Mouse (Mus musculus) urinary bladder, adult 2 months (tissue): ENCODE data around the gene Olfr585. TPM values are rescaled to one million over a fixed set of nuclear protein-coding genes. Genes with fewer than 3 reads are reported as not detected.

Source experiments
- DNase-seq: peaks from one replicate; pipeline ENCODE4 v3.0.0; 2022; ENCODE audit warnings: low spot score
- polyA plus RNA-seq: library from polyadenylated mRNA; depleted of rRNA; stranded (reverse); fragments of >200 nt; gene quantifications from 2 replicates; pipeline ENCODE4 v1.2.3, GENCODE M21; 2012; rRNA removed

Olfr585 gene
- polyA plus RNA-seq, result not detected in 2 replicates

DNA sequence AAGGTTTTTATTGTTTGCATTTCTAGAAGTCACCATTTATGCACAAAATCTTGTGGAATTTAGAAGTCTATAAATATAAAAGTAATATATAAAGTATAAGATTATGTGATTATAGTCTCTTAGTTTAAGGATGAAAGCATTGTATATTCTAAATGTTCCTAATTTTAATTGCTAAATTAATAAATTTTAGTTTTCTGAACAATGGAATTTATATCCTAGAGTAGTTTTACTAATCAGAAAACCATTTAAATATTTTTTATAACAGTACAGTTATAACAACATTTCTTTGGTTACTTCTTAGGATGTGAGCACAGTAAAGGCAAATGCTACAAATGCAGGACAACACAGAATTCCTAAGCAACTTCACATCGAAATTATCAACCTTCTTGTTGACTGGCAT lies at the start of gene Olfr585:
Gene Olfr585, plus strand, starts transcription at position 301 of the 400 bp plus-strand sequence.
- DNase-seq, result no peak

DNA sequence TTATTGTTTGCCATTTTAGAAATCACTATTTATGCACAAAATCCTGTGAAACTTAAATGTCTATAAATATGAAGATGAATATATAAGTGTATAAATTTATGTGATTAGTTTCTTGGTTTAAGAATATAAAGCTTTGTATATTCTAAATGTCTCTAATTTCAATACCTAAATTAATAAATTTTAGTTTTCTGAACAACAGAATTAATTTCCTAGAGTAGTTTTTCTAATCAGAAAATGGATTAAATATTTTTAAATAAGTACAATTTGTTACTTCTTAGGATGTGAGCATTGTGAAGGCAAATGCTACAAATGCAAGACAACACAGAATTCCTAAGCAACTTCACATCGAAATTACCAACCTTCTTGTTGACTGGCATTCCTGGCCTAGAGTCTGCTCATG lies 46.5 kb upstream of the Olfr585 start, which contains the start of gene Olfr583:
Gene Olfr583, plus strand, starts transcription at position 301 of the 400 bp plus-strand sequence.
- DNase-seq, result no peak

DNA sequence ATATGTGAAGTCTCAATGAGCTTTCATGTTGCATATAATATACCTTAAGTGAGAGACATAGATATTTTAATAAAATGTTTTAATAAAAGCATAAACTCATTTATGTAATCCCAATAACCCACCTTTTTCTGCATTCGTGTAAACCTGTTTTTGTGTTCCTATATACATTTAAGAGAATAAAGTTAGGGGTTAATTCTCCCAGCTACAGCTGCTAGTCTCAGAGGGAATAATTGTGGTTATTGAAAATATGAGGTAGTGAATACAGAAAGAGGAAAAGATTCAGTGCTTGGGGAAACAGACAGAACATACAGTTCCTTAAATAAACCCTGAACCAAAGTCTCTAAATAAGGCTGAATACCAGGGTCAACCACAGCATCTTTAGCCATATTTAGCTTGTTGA lies 15.9 kb upstream of the Olfr585 start, which contains the start of gene Olfr584:
Gene Olfr584, plus strand, starts transcription at position 301 of the 400 bp plus-strand sequence.
- no peak for DNase-seq

DNA sequence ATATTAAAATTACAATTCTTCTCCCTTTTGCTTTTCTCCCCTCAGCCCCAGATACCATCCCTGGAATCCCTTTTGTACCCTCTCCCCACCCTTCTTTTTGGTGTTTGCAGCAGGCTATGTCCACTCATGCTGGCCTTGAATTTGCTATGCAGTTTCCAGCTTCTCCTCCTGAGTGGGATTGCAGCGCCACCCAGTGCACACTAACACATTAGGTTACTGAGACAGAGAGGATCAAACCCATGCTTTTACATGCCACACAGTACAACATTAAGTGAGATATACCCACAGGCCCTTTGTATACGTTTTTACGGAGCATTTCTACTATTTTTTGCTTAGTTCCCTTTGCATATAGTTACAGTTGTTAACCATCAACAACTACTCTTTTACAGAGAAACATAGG lies 21.9 kb downstream of the Olfr585 start:
- no peak for DNase-seq

DNA sequence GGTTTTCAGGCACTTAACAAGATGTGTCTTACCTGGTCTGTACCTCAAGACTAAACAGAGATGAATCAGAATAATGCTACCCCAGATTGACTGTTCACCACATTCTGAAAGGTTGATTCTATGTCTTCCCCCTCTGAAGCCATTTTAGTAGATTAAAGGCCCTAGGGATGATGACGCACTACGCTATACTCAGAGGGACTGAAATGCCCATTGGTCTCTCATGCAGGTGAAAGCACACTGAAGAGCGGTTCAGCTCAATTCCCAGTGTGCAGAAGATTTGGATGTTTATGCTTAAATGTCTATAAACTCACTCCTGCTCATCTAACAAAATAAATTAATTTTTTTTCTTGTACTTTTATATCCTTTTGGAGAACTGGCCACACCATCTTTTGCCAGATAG lies 28.0 kb downstream of the Olfr585 start, which contains the start of gene Olfr586:
Gene Olfr586, minus strand, starts transcription at position 101 of the 400 bp plus-strand sequence.
- DNase-seq, result no peak

DNA sequence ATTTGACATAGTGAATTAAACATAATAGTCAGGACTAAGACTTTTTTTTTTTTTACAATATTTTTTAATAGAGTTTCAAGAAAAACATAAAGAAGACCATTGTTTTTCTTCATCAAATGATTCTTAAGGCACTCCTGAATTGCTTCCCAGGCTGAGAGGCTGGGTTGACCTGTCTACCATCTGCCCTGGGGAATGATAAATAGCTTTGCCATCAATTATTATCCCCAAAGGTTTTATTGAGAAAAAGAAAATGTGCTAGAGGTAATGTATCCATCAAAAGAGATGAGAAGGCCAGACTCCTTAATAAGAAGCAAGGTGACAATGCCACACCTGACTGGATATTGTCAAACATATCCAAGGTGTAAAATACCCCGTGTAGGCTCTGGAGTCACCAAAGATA lies 43.1 kb downstream of the Olfr585 start, which contains the start of gene Olfr588-ps1:
Gene Olfr588-ps1, plus strand, starts transcription at position 301 of the 400 bp plus-strand sequence.
- DNase-seq, result no peak

Other genes with a start within 250 kb of the Olfr585 start
- gene Olfr566, start 239.0 kb upstream of the Olfr585 start, polyA plus RNA-seq, result not detected in 2 replicates
- gene Olfr568, start 220.6 kb upstream of the Olfr585 start, polyA plus RNA-seq, result not detected in 2 replicates
- not detected in 2 replicates for gene Olfr569, start 206.8 kb upstream of the Olfr585 start, polyA plus RNA-seq
- gene Olfr570, start 203.1 kb upstream of the Olfr585 start, polyA plus RNA-seq, result not detected in 2 replicates
- not detected in 2 replicates for gene Olfr571, start 180.2 kb upstream of the Olfr585 start, polyA plus RNA-seq
- gene Olfr572, start 173.3 kb upstream of the Olfr585 start, polyA plus RNA-seq, result not detected in 2 replicates
- not detected in 2 replicates for gene Olfr573-ps1, start 155.1 kb upstream of the Olfr585 start, polyA plus RNA-seq
- not detected in 2 replicates for gene Olfr574, start 149.3 kb upstream of the Olfr585 start, polyA plus RNA-seq
- gene Olfr575, start 138.9 kb upstream of the Olfr585 start, polyA plus RNA-seq, result not detected in 2 replicates
- not detected in 2 replicates for gene Olfr576, start 135.1 kb upstream of the Olfr585 start, polyA plus RNA-seq
- not detected in 2 replicates for gene Olfr577, start 121.8 kb upstream of the Olfr585 start, polyA plus RNA-seq
- not detected in 2 replicates for gene Olfr578, start 108.4 kb upstream of the Olfr585 start, polyA plus RNA-seq
- gene Olfr582, start 59.7 kb upstream of the Olfr585 start, polyA plus RNA-seq, result not detected in 2 replicates
- gene Olfr583, start 46.4 kb upstream of the Olfr585 start, polyA plus RNA-seq, result not detected in 2 replicates
- gene Olfr584, start 15.8 kb upstream of the Olfr585 start, polyA plus RNA-seq, result not detected in 2 replicates
- gene Olfr586, start 27.9 kb downstream of the Olfr585 start, polyA plus RNA-seq, result not detected in 2 replicates
- gene Olfr588-ps1, start 43.2 kb downstream of the Olfr585 start, polyA plus RNA-seq, result not detected in 2 replicates
- not detected in 2 replicates for gene Olfr589, start 58.6 kb downstream of the Olfr585 start, polyA plus RNA-seq
- not detected in 2 replicates for gene Olfr591, start 80.6 kb downstream of the Olfr585 start, polyA plus RNA-seq
- not detected in 2 replicates for gene Olfr592, start 87.1 kb downstream of the Olfr585 start, polyA plus RNA-seq
- not detected in 2 replicates for gene Olfr593, start 114.1 kb downstream of the Olfr585 start, polyA plus RNA-seq
- not detected in 2 replicates for gene Olfr594, start 119.3 kb downstream of the Olfr585 start, polyA plus RNA-seq
- gene Usp17ld, start 154.8 kb downstream of the Olfr585 start, polyA plus RNA-seq, result not detected in 2 replicates
- gene Olfr596, start 207.9 kb downstream of the Olfr585 start, polyA plus RNA-seq, result not detected in 2 replicates
- gene Olfr597, start 218.6 kb downstream of the Olfr585 start, polyA plus RNA-seq, result not detected in 2 replicates
- not detected in 2 replicates for gene Olfr598, start 225.8 kb downstream of the Olfr585 start, polyA plus RNA-seq
- gene Olfr599, start 238.2 kb downstream of the Olfr585 start, polyA plus RNA-seq, result not detected in 2 replicates